11 mouse cellular contexts compared by ENCODE assay signal in genomic region chr1:162254944-162255343, GRCm38 (mm10).
A peak's percentile ranks its signal among the peaks of the same experiment; 100 is the strongest.
DNase-seq lines count a peak whose midpoint lies in the region; ATAC-seq and TF ChIP-seq lines count a peak whose summit lies in the region.
"Had no signal": no experiment of that assay in that cellular context is flagged by ENCODE, and none has a peak within 500 bp of the region (broad histone marks: within the 10 kb centered on the region; RNA-seq: fewer than 3 reads in every experiment).

No protein-coding gene starts in this region.

- 18% methylated on average over 5 of the region's 5 CpGs for WGBS in limb, embryonic 14.5 days

- no peak for TF ChIP-seq CTCF in gastrocnemius, adult 2 months (IDR thresholded peaks at IDR 0.05)
- no peak for TF ChIP-seq CTCF in embryonic fibroblast, embryonic 13.5 days (IDR thresholded peaks at IDR 0.05; ENCODE audit: borderline replicate concordance, insufficient read depth, low read length)

- H3K27ac ChIP-seq in gastrocnemius, adult 2 months: peak overlapping the region; percentile 6; the same call in 1 of the 2 replicates
- peak overlapping the region; percentile 57; the same call in 1 of the 2 replicates for H3K27ac ChIP-seq in embryonic fibroblast, embryonic 13.5 days (ENCODE audit: insufficient read depth, low read length)
- peak overlapping the region; percentile 48 for H3K27ac ChIP-seq in limb, embryonic 14.5 days (replicated peaks; ENCODE audit: low read depth, low read length)

- no peaks in the 10 kb centered on the region for H3K36me3 ChIP-seq in limb, embryonic 14.5 days (ENCODE audit: control insufficient read depth, insufficient read depth, low read length)

- no peaks in the 10 kb centered on the region for H3K27me3 ChIP-seq in limb, embryonic 14.5 days (ENCODE audit: control insufficient read depth, insufficient read depth, low read length)

- no peak for ATAC-seq in limb, embryonic 14.5 days (ENCODE audit: low FRiP score, low read depth)

- no peak for DNase-seq in gastrocnemius, adult 2 months
- DNase-seq in gastrocnemius, adult 8-10 months (ENCODE audit: low spot score in 2 of 2): no peak
- peak; percentile 24 for DNase-seq in MN1 (ENCODE audit: low spot score)
- DNase-seq in limb, embryonic 14.5 days (ENCODE audit: low spot score): peak; percentile 21
- no peak for DNase-seq in adrenal gland, postnatal 36 days
- DNase-seq in layer of hippocampus, postnatal 25 days (ENCODE audit: extremely low spot score in 1 of 2, low spot score in 1 of 2): no peak
- DNase-seq in testis, postnatal 14 days (ENCODE audit: low spot score): no peak
- DNase-seq: cerebellum, adult 11 months; gastrocnemius, postnatal 10 days; heart, postnatal 14 days had no signal

- intact Hi-C loops in gastrocnemius, adult 2 months (cut with DNase I): no loop called here

- H3K9ac ChIP-seq in limb, embryonic 14.5 days (ENCODE audit: low read depth, low read length, severe bottlenecking): no peak overlapping the region

- H3K9me3 ChIP-seq in limb, embryonic 14.5 days (ENCODE audit: control insufficient read depth, low read length): no peaks in the 10 kb centered on the region

- no peak overlapping the region for H3K4me2 ChIP-seq in limb, embryonic 14.5 days (replicated peaks; ENCODE audit: low read depth, low read length, severe bottlenecking)

- TF ChIP-seq POLR2A in embryonic fibroblast, embryonic 13.5 days (IDR thresholded peaks at IDR 0.05; ENCODE audit: low read depth, low read length): no peak
- TF ChIP-seq POLR2A in limb, embryonic 14.5 days (IDR thresholded peaks at IDR 0.05; ENCODE audit: borderline replicate concordance, extremely low read depth, insufficient read depth, insufficient read length): no peak

- H3K4me1 ChIP-seq in embryonic fibroblast, embryonic 13.5 days (ENCODE audit: control insufficient read depth, insufficient read depth, low read length): peaks cover 9% of the 10 kb centered on the region; the same call in 1 of the 2 replicates
- H3K4me1 ChIP-seq in limb, embryonic 14.5 days (ENCODE audit: control insufficient read depth, insufficient read depth, low read length): peaks cover 34% of the 10 kb centered on the region

- no peak overlapping the region for H3K4me3 ChIP-seq in gastrocnemius, adult 2 months
- no peak overlapping the region for H3K4me3 ChIP-seq in embryonic fibroblast, embryonic 13.5 days (ENCODE audit: insufficient read depth, low read length)
- H3K4me3 ChIP-seq in limb, embryonic 14.5 days (replicated peaks; ENCODE audit: low read length): no peak overlapping the region

Comparison
In these comparisons a context has a peak if more than half of its experiments do, and no peak if none do; other contexts are left out.
1. DNase-seq: peak in MN1 (single experiment) and limb, embryonic 14.5 days (single experiment); none in gastrocnemius, adult 2 months (single experiment), gastrocnemius, adult 8-10 months (0 of 2), adrenal gland, postnatal 36 days (0 of 2), layer of hippocampus, postnatal 25 days (0 of 2) and testis, postnatal 14 days (single experiment).
2. H3K27ac ChIP-seq: peak in every context shown above with its lines; median percentile 57 in embryonic fibroblast, embryonic 13.5 days; 48 in limb, embryonic 14.5 days; 6 in gastrocnemius, adult 2 months.